Mouse (Mus musculus): ENCODE measurements around the gene Ppp2r5e. TPM values are rescaled to one million over a fixed set of nuclear protein-coding genes. Genes with fewer than 3 reads are reported as not detected.

Gene Ppp2r5e
- polyA plus RNA-seq, 1 experiment from 2014 or later: 21.3 TPM

Other genes with a start within 250 kb of the Ppp2r5e start
- gene Gphb5, start 179.5 kb downstream of the Ppp2r5e start, polyA plus RNA-seq (2016; fragmentation: Nextera tagmentation; extraction: Ambion mirVana): not detected in 2 replicates
- 7.0 and 8.3 TPM in 2 replicates for gene Wdr89, start 73.3 kb upstream of the Ppp2r5e start, polyA plus RNA-seq (2016; fragmentation: Nextera tagmentation; extraction: Ambion mirVana)
- 8.3 and 8.6 TPM in 2 replicates for gene Sgpp1, start 139.5 kb upstream of the Ppp2r5e start, polyA plus RNA-seq (2016; fragmentation: Nextera tagmentation; extraction: Ambion mirVana)
- gene Syne2, start 221.9 kb upstream of the Ppp2r5e start, polyA plus RNA-seq (2016; fragmentation: Nextera tagmentation; extraction: Ambion mirVana): 69.4 and 83.0 TPM in 2 replicates